Mouse (Mus musculus): ENCODE measurements around the gene Itfg2. TPM values are rescaled to one million over a fixed set of nuclear protein-coding genes. Genes with fewer than 3 reads are reported as not detected.

Gene Itfg2
- polyA plus RNA-seq, 1 experiment from 2014 or later = 28.4 TPM

GRCm38 (mm10) chr6:128364721-128365120, 60.0 kb downstream of the Itfg2 start:
- peaks cover 38% of the 10 kb centered on the region for H3K36me3 ChIP-seq (ENCODE audit: control insufficient read depth, insufficient read depth, low read length)
- no peaks in the 10 kb centered on the region for H3K27me3 ChIP-seq (ENCODE audit: control insufficient read depth, insufficient read depth, low read length)
- H3K4me3 ChIP-seq (ENCODE audit: control insufficient read depth in 1 of 2, insufficient read depth in 1 of 2, low read depth in 1 of 2, low read length in 2 of 2) = no peak overlapping the region
- H3K9ac ChIP-seq (ENCODE audit: low read length) = no peak overlapping the region
- H3K27ac ChIP-seq (replicated peaks in 1 of 2; ENCODE audit: control insufficient read depth in 1 of 2, insufficient read depth in 1 of 2, low read depth in 2 of 2, low read length in 2 of 2) = no peak overlapping the region
- ATAC-seq (ENCODE audit: insufficient number of reproducible peaks, insufficient read depth, low FRiP score, low read depth) = no peak
- H3K9me3 ChIP-seq (ENCODE audit: control insufficient read depth, low read length) = no peaks in the 10 kb centered on the region
- H3K4me2 ChIP-seq (ENCODE audit: low read length) = no peak overlapping the region; the same call in 1 of the 2 replicates
- WGBS = 73% methylated on average over 6 of the region's 6 CpGs
- peaks cover 3 to 22% of the 10 kb centered on the region in 2 experiments for H3K4me1 ChIP-seq (ENCODE audit: control insufficient read depth in 2 of 2, insufficient read depth in 2 of 2, low read length in 2 of 2)

- WGBS = under 1% methylated on average over 42 of the region's 46 CpGs
- H3K4me3 ChIP-seq (ENCODE audit: control insufficient read depth in 1 of 2, insufficient read depth in 1 of 2, low read depth in 1 of 2, low read length in 2 of 2) = peak overlapping the region; percentile 68 to 93
- peak overlapping the region; percentile 88 for H3K4me2 ChIP-seq (ENCODE audit: low read length)
- H3K36me3 ChIP-seq (ENCODE audit: control insufficient read depth, insufficient read depth, low read length) = peaks cover 32% of the 10 kb centered on the region
- 0 out of 2 replicates have a peak, but pooled peaks have one; percentile 1 for ATAC-seq (ENCODE audit: insufficient number of reproducible peaks, insufficient read depth, low FRiP score, low read depth)
- peak overlapping the region; percentile 87 to 92 for H3K27ac ChIP-seq (replicated peaks in 1 of 2; ENCODE audit: control insufficient read depth in 1 of 2, insufficient read depth in 1 of 2, low read depth in 2 of 2, low read length in 2 of 2)
- no peaks in the 10 kb centered on the region for H3K27me3 ChIP-seq (ENCODE audit: control insufficient read depth, insufficient read depth, low read length)
- H3K4me1 ChIP-seq (ENCODE audit: control insufficient read depth in 2 of 2, insufficient read depth in 2 of 2, low read length in 2 of 2) = peaks cover 3 to 22% of the 10 kb centered on the region in 2 experiments
- H3K9ac ChIP-seq (ENCODE audit: low read length) = peak overlapping the region; percentile 92
- no peaks in the 10 kb centered on the region for H3K9me3 ChIP-seq (ENCODE audit: control insufficient read depth, low read length)
Measured at GRCm38 (mm10) chr6:128363007-128363825, 61.5 kb downstream of the Itfg2 start.

GRCm38 (mm10) chr6:128362381-128363006, 62.2 kb downstream of the Itfg2 start, which contains the start of the genes Rhno1 and Foxm1:
Gene Rhno1 (minus strand): TSS chr6:128362911.
Gene Foxm1 (plus strand): TSS chr6:128362967.
- peak; percentile 87 for ATAC-seq (ENCODE audit: insufficient number of reproducible peaks, insufficient read depth, low FRiP score, low read depth)
- H3K4me1 ChIP-seq (ENCODE audit: control insufficient read depth in 2 of 2, insufficient read depth in 2 of 2, low read length in 2 of 2) = peaks cover 3 to 22% of the 10 kb centered on the region in 2 experiments
- peak within 1 kb of the TSS; percentile 68 to 93 for H3K4me3 ChIP-seq (ENCODE audit: control insufficient read depth in 1 of 2, insufficient read depth in 1 of 2, low read depth in 1 of 2, low read length in 2 of 2)
- no peaks in the 10 kb centered on the region for H3K9me3 ChIP-seq (ENCODE audit: control insufficient read depth, low read length)
- peaks cover 33% of the 10 kb centered on the region for H3K36me3 ChIP-seq (ENCODE audit: control insufficient read depth, insufficient read depth, low read length)
- H3K4me2 ChIP-seq (ENCODE audit: low read length) = peak within 1 kb of the TSS; percentile 88
- WGBS = under 1% methylated on average over 59 of the region's 76 CpGs
- H3K27ac ChIP-seq (replicated peaks in 1 of 2; ENCODE audit: control insufficient read depth in 1 of 2, insufficient read depth in 1 of 2, low read depth in 2 of 2, low read length in 2 of 2) = peak within 1 kb of the TSS; percentile 87 to 92
- H3K27me3 ChIP-seq (ENCODE audit: control insufficient read depth, insufficient read depth, low read length) = no peaks in the 10 kb centered on the region
- peak within 1 kb of the TSS; percentile 92 for H3K9ac ChIP-seq (ENCODE audit: low read length)

GRCm38 (mm10) chr6:128361901-128362300, 62.8 kb downstream of the Itfg2 start:
- Histone ChIP-seq H3K4me3 (ENCODE audit: control insufficient read depth in 1 of 2, insufficient read depth in 1 of 2, low read depth in 1 of 2, low read length in 2 of 2) (peak overlapping the region; percentile 68 to 93), H3K9ac (ENCODE audit: low read length) (peak overlapping the region; percentile 92), H3K27ac (replicated peaks in 1 of 2; ENCODE audit: control insufficient read depth in 1 of 2, insufficient read depth in 1 of 2, low read depth in 2 of 2, low read length in 2 of 2) (peak overlapping the region; percentile 84 to 92), H3K9me3 (ENCODE audit: control insufficient read depth, low read length) (no peaks in the 10 kb centered on the region), H3K36me3 (ENCODE audit: control insufficient read depth, insufficient read depth, low read length) (peaks cover 33% of the 10 kb centered on the region), H3K27me3 (ENCODE audit: control insufficient read depth, insufficient read depth, low read length) (no peaks in the 10 kb centered on the region), H3K4me2 (ENCODE audit: low read length) (peak overlapping the region; percentile 88), H3K4me1 (ENCODE audit: control insufficient read depth in 2 of 2, insufficient read depth in 2 of 2, low read length in 2 of 2) (peaks cover 3 to 22% of the 10 kb centered on the region in 2 experiments)
- 18% methylated on average over 9 of the region's 9 CpGs for WGBS
- ATAC-seq (ENCODE audit: insufficient number of reproducible peaks, insufficient read depth, low FRiP score, low read depth) = no peak

Other genes starting within 250 kb of the Itfg2 start
- gene Tead4, start 124.1 kb downstream of the Itfg2 start, polyA plus RNA-seq (2014; fragmentation: Nextera tagmentation; extraction: Ambion mirVana) = 1.2 and 2.5 TPM in 2 replicates
- 10.2 and 11.0 TPM in 2 replicates for gene Tulp3, start 69.1 kb downstream of the Itfg2 start, polyA plus RNA-seq (2014; fragmentation: Nextera tagmentation; extraction: Ambion mirVana)
- gene Rhno1, start 62.0 kb downstream of the Itfg2 start, polyA plus RNA-seq (2014; fragmentation: Nextera tagmentation; extraction: Ambion mirVana) = 79.2 and 79.6 TPM in 2 replicates
- gene Foxm1, start 62.0 kb downstream of the Itfg2 start, polyA plus RNA-seq (2014; fragmentation: Nextera tagmentation; extraction: Ambion mirVana) = 23.8 and 25.0 TPM in 2 replicates
- 0.15 and 0.27 TPM in 2 replicates for gene Tex52, start 49.5 kb downstream of the Itfg2 start, polyA plus RNA-seq (2014; fragmentation: Nextera tagmentation; extraction: Ambion mirVana)
- not detected in 2 replicates for gene Gm44596, start 49.4 kb downstream of the Itfg2 start, polyA plus RNA-seq (2014; fragmentation: Nextera tagmentation; extraction: Ambion mirVana)
- gene Nrip2, start 25.6 kb downstream of the Itfg2 start, polyA plus RNA-seq (2014; fragmentation: Nextera tagmentation; extraction: Ambion mirVana) = 2.1 and 2.5 TPM in 2 replicates
- 220 and 251 TPM in 2 replicates for gene Fkbp4, start 13.7 kb upstream of the Itfg2 start, polyA plus RNA-seq (2014; fragmentation: Nextera tagmentation; extraction: Ambion mirVana)
- 0.43 and 0.77 TPM in 2 replicates for gene Pzp, start 101.8 kb upstream of the Itfg2 start, polyA plus RNA-seq (2014; fragmentation: Nextera tagmentation; extraction: Ambion mirVana)
- gene A2ml1, start 156.7 kb upstream of the Itfg2 start, polyA plus RNA-seq (2014; fragmentation: Nextera tagmentation; extraction: Ambion mirVana) = 0.16 and 0.47 TPM in 2 replicates
- not detected in 2 replicates for gene Klrb1a, start 198.6 kb upstream of the Itfg2 start, polyA plus RNA-seq (2014; fragmentation: Nextera tagmentation; extraction: Ambion mirVana)
- gene Clec2h, start 237.5 kb upstream of the Itfg2 start, polyA plus RNA-seq (2014; fragmentation: Nextera tagmentation; extraction: Ambion mirVana) = not detected in 2 replicates

Measured in heart, embryonic 14.5 days (tissue).